Mouse (Mus musculus): Measurements from ENCODE around the gene Lelp1. TPM values are rescaled to one million over a fixed set of nuclear protein-coding genes. Genes with fewer than 3 reads are reported as not detected.

Lelp1 gene
- polyA plus RNA-seq, 1 experiment from 2014 or later: not detected

Other genes with a start within 250 kb of the Lelp1 start
- gene Pglyrp3, start 128.2 kb downstream of the Lelp1 start, polyA plus RNA-seq (2016; fragmentation: Nextera tagmentation; extraction: Ambion mirVana): not detected in 2 replicates
- 2.7 and 3.1 TPM in 2 replicates for gene Lor, start 59.6 kb downstream of the Lelp1 start, polyA plus RNA-seq (2016; fragmentation: Nextera tagmentation; extraction: Ambion mirVana)
- gene Prr9, start 18.8 kb downstream of the Lelp1 start, polyA plus RNA-seq (2016; fragmentation: Nextera tagmentation; extraction: Ambion mirVana): not detected in 2 replicates
- gene Sprr2a1, start 73.1 kb upstream of the Lelp1 start, polyA plus RNA-seq (2016; fragmentation: Nextera tagmentation; extraction: Ambion mirVana): not detected in 2 replicates
- gene Sprr2a2, start 73.2 kb upstream of the Lelp1 start, polyA plus RNA-seq (2016; fragmentation: Nextera tagmentation; extraction: Ambion mirVana): not detected in 2 replicates
- gene Sprr2a3, start 142.7 kb upstream of the Lelp1 start, polyA plus RNA-seq (2016; fragmentation: Nextera tagmentation; extraction: Ambion mirVana): not detected in 2 replicates
- gene Sprr2b, start 173.9 kb upstream of the Lelp1 start, polyA plus RNA-seq (2016; fragmentation: Nextera tagmentation; extraction: Ambion mirVana): not detected in 2 replicates
- gene Sprr2d, start 196.4 kb upstream of the Lelp1 start, polyA plus RNA-seq (2016; fragmentation: Nextera tagmentation; extraction: Ambion mirVana): not detected in 2 replicates
- gene Sprr2e, start 209.4 kb upstream of the Lelp1 start, polyA plus RNA-seq (2016; fragmentation: Nextera tagmentation; extraction: Ambion mirVana): not detected in 2 replicates
- not detected in 2 replicates for gene Sprr2f, start 222.4 kb upstream of the Lelp1 start, polyA plus RNA-seq (2016; fragmentation: Nextera tagmentation; extraction: Ambion mirVana)
- gene Sprr2h, start 242.9 kb upstream of the Lelp1 start, polyA plus RNA-seq (2016; fragmentation: Nextera tagmentation; extraction: Ambion mirVana): not detected in 2 replicates

Data from midbrain, embryonic 12.5 days (tissue).